Mouse (Mus musculus) 3134 (cell line): ENCODE data around the gene Tpm3.

Experiments used
- DNase-seq: peaks from one replicate; pipeline ENCODE4 v3.0.0-alpha.2; 2011; ENCODE audit warnings: low spot score; ENCODE audit not compliant: insufficient read length; ENCODE audit errors: extremely low read depth

The Tpm3 gene

DNA sequence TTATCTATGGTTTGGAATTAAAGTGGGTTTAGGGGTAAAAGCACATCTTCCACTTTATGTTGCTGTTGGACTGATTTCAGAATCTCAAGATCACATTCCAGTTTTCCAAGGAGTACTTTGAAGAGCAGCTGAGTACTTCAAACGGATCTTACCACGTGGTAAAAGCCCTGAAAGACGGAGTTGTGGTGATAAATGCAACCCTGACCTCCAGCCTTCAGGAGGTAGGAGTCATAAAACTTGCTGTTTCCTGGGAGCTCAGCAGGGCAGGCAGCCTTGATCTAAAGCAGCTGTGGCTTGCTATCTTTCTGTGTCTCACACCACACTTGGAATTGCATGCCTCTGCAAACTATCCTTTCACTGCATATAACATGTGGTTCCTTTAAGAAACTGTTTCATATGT lies 62.0 kb downstream of the Tpm3 start:
- DNase-seq: no peak

DNA sequence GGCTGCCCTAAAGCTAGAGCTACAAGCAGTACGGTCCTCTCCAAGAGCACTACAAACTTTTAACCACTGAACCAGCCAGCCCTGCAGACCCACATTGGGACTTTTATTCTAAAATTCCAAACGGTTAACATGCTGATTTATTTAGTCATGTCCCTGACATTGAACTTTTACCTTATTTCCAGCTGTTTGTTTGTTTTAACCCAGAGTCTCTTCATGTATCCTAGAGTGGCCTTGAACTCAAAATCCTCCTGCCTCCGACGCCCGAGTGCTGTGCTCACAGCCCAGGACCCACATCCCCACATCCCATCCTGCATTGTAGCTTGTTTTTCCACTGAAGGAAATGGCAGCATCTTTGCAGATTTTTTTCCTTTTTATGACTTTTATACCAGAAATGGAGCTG lies 62.5 kb downstream of the Tpm3 start:
- no peak for DNase-seq

DNA sequence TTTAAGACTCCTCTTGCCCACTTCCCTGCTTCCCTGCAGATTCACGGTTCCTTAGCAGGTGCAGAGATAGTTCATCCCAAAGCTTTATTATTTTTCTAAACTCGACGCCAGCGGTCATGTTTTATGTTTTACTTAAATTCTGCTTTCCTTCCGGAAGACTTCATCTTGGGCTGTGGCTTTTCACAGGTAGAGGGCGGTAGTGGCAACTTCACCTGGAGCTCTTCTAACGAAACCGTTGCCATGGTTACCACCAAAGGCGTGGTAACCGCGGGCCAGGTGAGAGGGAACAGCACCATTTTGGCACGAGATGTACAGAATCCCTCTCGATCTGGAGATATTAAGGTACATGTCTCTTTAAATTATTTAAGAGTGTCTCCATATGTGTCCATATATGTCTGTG lies 64.2 kb downstream of the Tpm3 start:
- DNase-seq: no peak

DNA sequence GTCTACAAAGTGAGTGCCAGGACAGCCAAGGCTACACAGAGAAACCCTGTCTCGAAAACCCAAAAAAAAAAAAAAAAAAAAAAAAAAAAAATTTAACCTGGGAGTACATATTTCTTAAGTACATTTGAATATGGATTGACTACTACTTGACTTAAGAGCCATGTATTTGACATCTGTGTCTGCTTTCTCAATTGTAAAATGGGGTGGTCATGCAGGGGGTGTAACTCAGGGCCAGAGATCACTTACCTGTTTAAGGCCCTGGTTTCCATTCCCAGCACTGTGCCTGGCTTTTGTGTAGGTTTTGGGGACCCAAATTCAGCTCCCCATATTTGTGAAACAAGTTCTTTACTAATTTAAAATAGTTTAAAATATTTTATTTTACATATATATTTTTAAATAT lies 65.2 kb downstream of the Tpm3 start:
- no peak for DNase-seq

DNA sequence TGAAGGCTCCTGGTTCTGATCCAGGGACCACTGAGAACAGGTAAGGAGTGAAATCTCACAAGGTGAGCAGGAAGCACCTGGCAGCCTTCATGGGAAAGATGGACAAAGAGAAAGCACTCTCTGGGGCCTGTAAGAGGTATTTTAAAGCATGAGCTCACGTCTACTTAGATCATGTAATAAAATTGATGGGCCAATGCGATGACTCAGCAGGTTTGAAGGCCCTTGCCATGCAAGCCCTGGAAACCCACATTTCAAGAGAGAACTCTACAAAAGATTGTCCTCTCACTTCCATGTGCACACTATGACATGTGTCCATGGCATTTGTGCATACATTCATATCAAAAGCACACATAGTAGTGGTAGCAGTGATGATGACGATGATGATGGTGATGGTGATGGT lies 67.5 kb downstream of the Tpm3 start:
- no peak for DNase-seq

DNA sequence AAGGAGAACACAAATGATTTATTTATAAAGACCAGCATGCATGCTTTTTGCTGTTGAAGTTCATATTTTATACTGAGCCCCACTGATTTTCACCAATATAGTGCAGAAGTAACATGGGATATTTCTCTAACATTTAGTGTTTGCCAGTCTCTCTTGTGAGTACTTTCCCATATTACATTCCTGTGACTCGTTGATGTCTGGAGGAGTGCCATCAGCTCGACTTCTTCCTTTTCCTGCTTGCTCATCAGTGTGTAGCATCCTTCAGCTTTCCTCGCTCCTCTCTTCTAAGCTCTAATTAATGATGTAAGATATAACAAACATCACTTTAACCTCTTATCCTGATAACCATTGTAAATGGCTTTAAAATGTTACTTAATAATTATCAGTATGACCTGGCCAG lies 73.0 kb downstream of the Tpm3 start:
- no peak for DNase-seq

DNA sequence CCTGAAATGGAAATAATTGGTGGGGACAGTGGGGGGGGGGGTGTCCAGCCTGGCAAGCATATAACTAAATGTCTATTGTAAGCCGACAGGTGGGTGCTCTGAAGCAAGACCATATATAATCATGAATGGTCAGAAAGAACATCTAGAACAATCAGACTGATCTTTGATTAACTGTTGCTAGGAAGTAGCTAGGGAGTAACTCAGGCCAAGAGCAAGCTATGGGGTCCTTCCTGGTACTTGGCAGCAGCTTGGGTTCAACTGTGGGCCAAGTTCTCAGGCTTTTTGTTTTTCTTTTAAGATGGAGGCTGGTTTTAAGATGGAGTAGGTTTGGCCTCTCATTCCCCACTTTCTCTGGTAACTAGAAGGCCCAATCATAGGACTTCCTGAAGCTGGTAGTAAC lies 74.2 kb downstream of the Tpm3 start:
- no peak for DNase-seq
